Mouse (Mus musculus) right cerebral cortex, adult 2 months (tissue): Measurements from ENCODE around the gene Syt6.

ENCODE experiments used
- DNase-seq, 2 experiments: peaks; one replicate each; pipeline ENCODE4 v3.0.0; 2021 to 2022; ENCODE audit warnings: low spot score in 2 of 2

Syt6 gene

GRCm38 (mm10) chr3:103647164-103647867 lies 72.3 kb downstream of the Syt6 start:
- no peak for DNase-seq

GRCm38 (mm10) chr3:103648486-103648885 lies 73.5 kb downstream of the Syt6 start:
- DNase-seq, result no peak

- no peak for DNase-seq
Measured at GRCm38 (mm10) chr3:103649716-103650115, 74.7 kb downstream of the Syt6 start.

- no peak for DNase-seq
Measured at GRCm38 (mm10) chr3:103650406-103650805, 75.4 kb downstream of the Syt6 start.

GRCm38 (mm10) chr3:103660012-103660411 lies 85.0 kb downstream of the Syt6 start:
- DNase-seq, result peak in 1 of 2 experiments; percentile 28

- DNase-seq, result peak; percentile 37 to 40
Measured at GRCm38 (mm10) chr3:103661714-103662113, 86.7 kb downstream of the Syt6 start.

GRCm38 (mm10) chr3:103663385-103663784 lies 88.4 kb downstream of the Syt6 start:
- DNase-seq, result no peak

- peak in 1 of 2 experiments; percentile 16 for DNase-seq
Measured at GRCm38 (mm10) chr3:103672113-103672512, 97.1 kb downstream of the Syt6 start.

- no peak for DNase-seq
Measured at GRCm38 (mm10) chr3:103672716-103673115, 97.7 kb downstream of the Syt6 start.

GRCm38 (mm10) chr3:103678811-103679210 lies 103.8 kb downstream of the Syt6 start:
- no peak for DNase-seq

GRCm38 (mm10) chr3:103682473-103682872 lies 107.4 kb downstream of the Syt6 start:
- peak; percentile 39 to 55 for DNase-seq

- DNase-seq, result peak; percentile 60 to 64
Measured at GRCm38 (mm10) chr3:103683234-103683965, 108.4 kb downstream of the Syt6 start.

- DNase-seq, result no peak
Measured at GRCm38 (mm10) chr3:103683966-103684319, 108.9 kb downstream of the Syt6 start.

GRCm38 (mm10) chr3:103689043-103689442 lies 114.0 kb downstream of the Syt6 start:
- no peak for DNase-seq

GRCm38 (mm10) chr3:103690506-103690905 lies 115.5 kb downstream of the Syt6 start:
- no peak for DNase-seq
